Mouse (Mus musculus): ENCODE data around the gene Ap2a1. TPM values are rescaled to one million over a fixed set of nuclear protein-coding genes. Genes with fewer than 3 reads are reported as not detected.
A peak's percentile ranks its signal among the peaks of the same experiment; 100 is the strongest.

Ap2a1 gene
- polyA plus RNA-seq, 1 experiment, result 241 TPM

GRCm38 (mm10) chr7:44922530-44922929 is 6.8 kb downstream of the Ap2a1 start:
- TF ChIP-seq POLR2A (IDR thresholded peaks at IDR 0.05; ENCODE audit: extremely low read depth, insufficient read depth, low read length), result no peak
- no peak for TF ChIP-seq CTCF (IDR thresholded peaks at IDR 0.05; ENCODE audit: extremely low read depth, insufficient read depth, low read length)
- H3K4me3 ChIP-seq (ENCODE audit: insufficient read depth, low read length), result no peak overlapping the region

GRCm38 (mm10) chr7:44919127-44919526 is 10.2 kb downstream of the Ap2a1 start:
- TF ChIP-seq CTCF (IDR thresholded peaks at IDR 0.05; ENCODE audit: extremely low read depth, insufficient read depth, low read length), result no peak
- H3K27ac ChIP-seq (ENCODE audit: insufficient read depth, low read length), result no peak overlapping the region
- peaks cover 11% of the 10 kb centered on the region for H3K4me1 ChIP-seq (ENCODE audit: control insufficient read depth, insufficient read depth, low read length)
- H3K4me3 ChIP-seq (ENCODE audit: insufficient read depth, low read length), result no peak overlapping the region

More at GRCm38 (mm10) chr7:44922530-44922929, 6.8 kb downstream of the Ap2a1 start:
- peaks cover 13% of the 10 kb centered on the region for H3K4me1 ChIP-seq (ENCODE audit: control insufficient read depth, insufficient read depth, low read length)
- no peak overlapping the region for H3K27ac ChIP-seq (ENCODE audit: insufficient read depth, low read length)

- Histone ChIP-seq H3K4me3 (ENCODE audit: insufficient read depth, low read length) (no peak overlapping the region), H3K27ac (ENCODE audit: insufficient read depth, low read length) (peak overlapping the region; percentile 8; the same call in 1 of the 2 replicates), H3K4me1 (ENCODE audit: control insufficient read depth, insufficient read depth, low read length) (peaks cover 11% of the 10 kb centered on the region)
- no peak for TF ChIP-seq POLR2A (IDR thresholded peaks at IDR 0.05; ENCODE audit: extremely low read depth, insufficient read depth, low read length)
- no peak for TF ChIP-seq CTCF (IDR thresholded peaks at IDR 0.05; ENCODE audit: extremely low read depth, insufficient read depth, low read length)
Measured at GRCm38 (mm10) chr7:44918219-44918618, 11.1 kb downstream of the Ap2a1 start.

- Histone ChIP-seq H3K27ac (ENCODE audit: insufficient read depth, low read length) (peak overlapping the region; percentile 72; the same call in 1 of the 2 replicates), H3K4me3 (ENCODE audit: insufficient read depth, low read length) (no peak overlapping the region)
Measured at GRCm38 (mm10) chr7:44916881-44917280, 12.4 kb downstream of the Ap2a1 start.

GRCm38 (mm10) chr7:44916191-44916590 is 13.1 kb downstream of the Ap2a1 start:
- no peak overlapping the region for H3K4me3 ChIP-seq (ENCODE audit: insufficient read depth, low read length)
- H3K27ac ChIP-seq (ENCODE audit: insufficient read depth, low read length), result no peak overlapping the region
- peaks cover 11% of the 10 kb centered on the region for H3K4me1 ChIP-seq (ENCODE audit: control insufficient read depth, insufficient read depth, low read length)
- TF ChIP-seq POLR2A (IDR thresholded peaks at IDR 0.05; ENCODE audit: extremely low read depth, insufficient read depth, low read length), result no peak

More at GRCm38 (mm10) chr7:44916881-44917280, 12.4 kb downstream of the Ap2a1 start:
- peaks cover 11% of the 10 kb centered on the region for H3K4me1 ChIP-seq (ENCODE audit: control insufficient read depth, insufficient read depth, low read length)
- no peak for TF ChIP-seq CTCF (IDR thresholded peaks at IDR 0.05; ENCODE audit: extremely low read depth, insufficient read depth, low read length)

- peaks cover 11% of the 10 kb centered on the region for H3K4me1 ChIP-seq (ENCODE audit: control insufficient read depth, insufficient read depth, low read length)
Measured at GRCm38 (mm10) chr7:44915314-44915713, 14.0 kb downstream of the Ap2a1 start.

GRCm38 (mm10) chr7:44914396-44914795 is 14.9 kb downstream of the Ap2a1 start:
- H3K4me3 ChIP-seq (ENCODE audit: insufficient read depth, low read length), result no peak overlapping the region
- H3K27ac ChIP-seq (ENCODE audit: insufficient read depth, low read length), result no peak overlapping the region
- TF ChIP-seq CTCF (IDR thresholded peaks at IDR 0.05; ENCODE audit: extremely low read depth, insufficient read depth, low read length) (no peak), POLR2A (IDR thresholded peaks at IDR 0.05; ENCODE audit: extremely low read depth, insufficient read depth, low read length) (no peak)
- H3K4me1 ChIP-seq (ENCODE audit: control insufficient read depth, insufficient read depth, low read length), result peaks cover 11% of the 10 kb centered on the region

More at GRCm38 (mm10) chr7:44915314-44915713, 14.0 kb downstream of the Ap2a1 start:
- TF ChIP-seq CTCF (IDR thresholded peaks at IDR 0.05; ENCODE audit: extremely low read depth, insufficient read depth, low read length), result no peak
- TF ChIP-seq POLR2A (IDR thresholded peaks at IDR 0.05; ENCODE audit: extremely low read depth, insufficient read depth, low read length), result no peak
- Histone ChIP-seq H3K4me3 (ENCODE audit: insufficient read depth, low read length) (no peak overlapping the region), H3K27ac (ENCODE audit: insufficient read depth, low read length) (no peak overlapping the region)

- H3K4me1 ChIP-seq (ENCODE audit: control insufficient read depth, insufficient read depth, low read length), result peaks cover 3% of the 10 kb centered on the region
- TF ChIP-seq CTCF (IDR thresholded peaks at IDR 0.05; ENCODE audit: extremely low read depth, insufficient read depth, low read length), result no peak
- H3K4me3 ChIP-seq (ENCODE audit: insufficient read depth, low read length), result no peak overlapping the region
- H3K27ac ChIP-seq (ENCODE audit: insufficient read depth, low read length), result no peak overlapping the region
Measured at GRCm38 (mm10) chr7:44908706-44909476, 20.4 kb downstream of the Ap2a1 start.

- TF ChIP-seq POLR2A (IDR thresholded peaks at IDR 0.05; ENCODE audit: extremely low read depth, insufficient read depth, low read length), result 0 out of 2 replicates have a peak, but pooled peaks have one; percentile 14
- no peak for TF ChIP-seq CTCF (IDR thresholded peaks at IDR 0.05; ENCODE audit: extremely low read depth, insufficient read depth, low read length)
- Histone ChIP-seq H3K4me1 (ENCODE audit: control insufficient read depth, insufficient read depth, low read length) (peaks cover 6% of the 10 kb centered on the region), H3K4me3 (ENCODE audit: insufficient read depth, low read length) (no peak overlapping the region), H3K27ac (ENCODE audit: insufficient read depth, low read length) (peak overlapping the region; percentile 10; the same call in 1 of the 2 replicates)
Measured at GRCm38 (mm10) chr7:44905430-44905829, 23.9 kb downstream of the Ap2a1 start.

- Histone ChIP-seq H3K27ac (ENCODE audit: insufficient read depth, low read length) (peak overlapping the region; percentile 25; the same call in 1 of the 2 replicates), H3K4me1 (ENCODE audit: control insufficient read depth, insufficient read depth, low read length) (peaks cover 6% of the 10 kb centered on the region), H3K4me3 (ENCODE audit: insufficient read depth, low read length) (peak overlapping the region; percentile 4; the same call in 1 of the 2 replicates)
- TF ChIP-seq POLR2A (IDR thresholded peaks at IDR 0.05; ENCODE audit: extremely low read depth, insufficient read depth, low read length), result peak; percentile 32; the same call in 1 of the 2 replicates
- no peak for TF ChIP-seq CTCF (IDR thresholded peaks at IDR 0.05; ENCODE audit: extremely low read depth, insufficient read depth, low read length)
Measured at GRCm38 (mm10) chr7:44901230-44901722, 28.0 kb downstream of the Ap2a1 start.

Data from cortical plate, adult 2 months (tissue).